Mouse (Mus musculus) embryonic facial prominence, embryonic 14.5 days (tissue): ENCODE results near the gene Uhrf1bp1. TPM values are rescaled to one million over a fixed set of nuclear protein-coding genes. Genes with fewer than 3 reads are reported as not detected.

Source experiments
- ATAC-seq: fragments of 200-750 bp; cut with Nextera tagmentation; 2 replicates; pipeline ENCODE4 v1.8.0; 2017; ENCODE audit warnings: low read depth, moderate number of reproducible peaks, moderate TSS enrichment
- DNase-seq: peaks from one replicate; pipeline ENCODE4 v3.0.0-alpha.2; 2015; ENCODE audit warnings: low spot score
- H3K27ac ChIP-seq: fragments of 300-500 bp; sonication (generic); replicated peaks from 2 replicates; pipeline ENCODE4 v1.5.1; 2014; ENCODE audit warnings: low read depth, mild to moderate bottlenecking, low read length, moderate library complexity
- H3K27me3 ChIP-seq: fragments of 300-500 bp; sonication (generic); replicated peaks from 2 replicates; pipeline ENCODE4 v1.6.1; 2014; ENCODE audit warnings: low read length; ENCODE audit not compliant: control insufficient read depth, insufficient read depth
- H3K36me3 ChIP-seq: fragments of 300-500 bp; sonication (generic); 2 replicates; pipeline ENCODE4 v1.6.1; 2014; ENCODE audit warnings: low read length, mixed read lengths; ENCODE audit not compliant: control insufficient read depth, insufficient read depth
- H3K4me1 ChIP-seq: fragments of 300-500 bp; sonication (generic); 2 replicates; pipeline ENCODE4 v1.6.1; 2014; ENCODE audit warnings: antibody characterized with exemption, low read length; ENCODE audit not compliant: control insufficient read depth, insufficient read depth
- H3K4me2 ChIP-seq: fragments of 300-500 bp; sonication (generic); 2 replicates; pipeline ENCODE4 v1.6.1; 2014; ENCODE audit warnings: low read depth, mild to moderate bottlenecking, low read length, moderate library complexity, mixed read lengths
- H3K4me3 ChIP-seq: fragments of 300-500 bp; sonication (generic); 2 replicates; pipeline ENCODE4 v1.5.1; 2014; ENCODE audit warnings: low read depth, mild to moderate bottlenecking, low read length
- H3K9ac ChIP-seq: fragments of 300-500 bp; sonication (generic); 2 replicates; pipeline ENCODE4 v1.6.1; 2014; ENCODE audit warnings: low read depth, mild to moderate bottlenecking, low read length, moderate library complexity, mixed read lengths
- H3K9me3 ChIP-seq: fragments of 300-500 bp; sonication (generic); 2 replicates; pipeline ENCODE4 v1.6.1; 2016; ENCODE audit warnings: low read length; ENCODE audit not compliant: control insufficient read depth
- WGBS: fragments of 180-500 bp; shearing (Covaris S2); extraction: QIAGEN DNeasy Blood & Tissue Kit; methylation state at CpG from one replicate; pipeline ENCODE4 v1.1.7; 2014; 5-methylcytosine and 5-hydroxymethylcytosine counted together
- polyA plus RNA-seq: library from polyadenylated mRNA; unstranded; fragments of >200 nt; fragmentation: Nextera tagmentation; extraction: Ambion mirVana; gene quantifications from 2 replicates; pipeline ENCODE4 v1.2.1, GENCODE M21; 2014

Gene Uhrf1bp1
- polyA plus RNA-seq, 1 experiment from 2014 or later = 5.9 TPM

DNA sequence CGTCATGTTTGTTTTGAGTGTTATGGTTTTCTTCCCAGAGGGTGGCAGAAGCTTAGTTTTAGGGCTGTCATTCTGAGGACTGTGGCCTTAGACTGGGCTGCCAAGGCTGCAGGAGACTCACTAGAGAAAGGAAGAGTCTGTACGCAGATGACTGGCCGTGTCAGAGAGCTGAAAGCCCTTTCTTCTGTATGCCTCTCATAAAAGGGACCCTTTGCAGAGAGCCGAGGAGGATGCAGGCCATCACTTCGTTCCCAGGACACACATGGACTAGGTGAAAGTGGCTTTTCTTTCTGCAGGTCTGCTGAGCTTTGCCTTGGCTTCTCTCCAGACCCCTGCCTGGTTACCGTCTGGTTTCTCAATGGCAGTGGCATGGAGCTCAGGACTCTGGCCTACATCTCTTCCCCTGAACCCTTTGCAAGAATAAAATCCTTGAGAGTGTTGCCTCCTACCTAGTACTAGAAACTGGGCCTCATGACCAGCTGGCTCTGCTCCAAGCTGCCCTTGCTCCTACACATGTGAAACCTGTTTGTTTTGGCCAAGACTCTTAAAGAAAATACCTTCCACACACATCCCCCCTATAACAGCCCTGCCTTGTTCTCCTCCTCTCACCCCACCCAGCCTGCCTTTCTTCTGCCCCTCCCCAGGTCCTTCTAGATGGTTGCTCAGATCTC, 89.4 kb downstream of the Uhrf1bp1 start:
- Histone ChIP-seq H3K27ac (peak overlapping the region; percentile 77), H3K4me1 (peaks cover 15% of the 10 kb centered on the region), H3K9me3 (no peaks in the 10 kb centered on the region), H3K27me3 (no peaks in the 10 kb centered on the region), H3K4me2 (no peak overlapping the region), H3K4me3 (no peak overlapping the region), H3K36me3 (no peaks in the 10 kb centered on the region), H3K9ac (no peak overlapping the region)
- ATAC-seq (peak; percentile 83), DNase-seq (peak; percentile 93)
- WGBS = 45% methylated on average over 6 of the region's 6 CpGs

DNA sequence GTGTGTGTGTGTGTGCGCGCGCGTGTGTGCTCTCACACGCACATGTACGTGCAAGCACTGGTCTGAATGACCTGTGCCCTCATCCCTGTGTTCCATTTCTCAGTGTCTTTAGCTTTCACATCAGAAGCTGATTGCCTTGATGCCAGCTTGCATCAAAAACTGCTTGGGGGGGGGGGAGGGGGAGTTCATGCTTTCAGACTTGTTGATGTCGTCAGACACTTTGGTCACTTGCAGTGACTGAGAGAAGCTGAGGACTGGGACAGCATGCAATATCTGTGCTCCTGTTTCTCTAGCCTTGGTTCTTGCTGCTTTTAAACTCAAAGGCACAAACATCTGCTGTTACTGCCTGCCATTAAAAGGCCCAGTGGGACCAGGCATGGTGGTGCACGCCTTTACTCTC, 90.1 kb downstream of the Uhrf1bp1 start:
- no peaks in the 10 kb centered on the region for H3K36me3 ChIP-seq
- H3K4me3 ChIP-seq = no peak overlapping the region
- H3K9ac ChIP-seq = no peak overlapping the region
- peaks cover 15% of the 10 kb centered on the region for H3K4me1 ChIP-seq
- no peak for ATAC-seq
- H3K27me3 ChIP-seq = no peaks in the 10 kb centered on the region
- WGBS = 70% methylated on average over 8 of the region's 8 CpGs
- peak overlapping the region; percentile 77 for H3K27ac ChIP-seq
- no peaks in the 10 kb centered on the region for H3K9me3 ChIP-seq
- no peak for DNase-seq
- H3K4me2 ChIP-seq = no peak overlapping the region

DNA sequence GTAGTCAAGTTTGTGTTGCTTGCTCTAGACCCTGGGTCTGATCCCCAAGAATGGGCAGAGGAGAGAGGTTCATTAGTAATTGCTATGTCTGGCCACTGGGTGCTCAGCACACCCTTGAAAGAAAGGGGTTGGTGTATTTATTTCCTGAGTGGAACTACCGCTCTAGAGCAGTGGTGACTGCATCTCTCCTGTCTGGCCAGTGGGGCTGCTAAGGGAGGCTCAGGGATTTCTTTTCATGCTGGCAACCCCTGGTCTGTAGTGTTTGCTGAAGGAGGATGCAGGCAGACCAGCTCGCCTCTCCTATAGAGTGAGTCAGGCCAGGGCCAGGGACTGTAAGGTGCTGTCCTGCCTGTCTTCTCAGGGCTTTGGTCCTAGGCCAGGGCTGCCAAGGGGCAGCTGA, 90.9 kb downstream of the Uhrf1bp1 start:
- no peak overlapping the region for H3K4me2 ChIP-seq
- H3K4me1 ChIP-seq = peaks cover 15% of the 10 kb centered on the region
- DNase-seq (no peak), ATAC-seq (no peak)
- peak overlapping the region; percentile 77 for H3K27ac ChIP-seq
- no peaks in the 10 kb centered on the region for H3K27me3 ChIP-seq
- H3K9ac ChIP-seq = no peak overlapping the region
- H3K36me3 ChIP-seq = no peaks in the 10 kb centered on the region
- 76% methylated on average over 2 of the region's 2 CpGs for WGBS
- no peaks in the 10 kb centered on the region for H3K9me3 ChIP-seq
- H3K4me3 ChIP-seq = no peak overlapping the region

Other genes starting within 250 kb of the Uhrf1bp1 start
- 37.4 and 38.1 TPM in 2 replicates for gene Nudt3, start 232.9 kb upstream of the Uhrf1bp1 start, polyA plus RNA-seq
- gene RPS10-NUDT3, start 221.2 kb upstream of the Uhrf1bp1 start, polyA plus RNA-seq = not detected in 2 replicates
- gene Rps10, start 219.8 kb upstream of the Uhrf1bp1 start, polyA plus RNA-seq = 1,119 and 1,122 TPM in 2 replicates
- 4.4 and 6.1 TPM in 2 replicates for gene Pacsin1, start 200.9 kb upstream of the Uhrf1bp1 start, polyA plus RNA-seq
- 0.26 and 1.6 TPM in 2 replicates for gene Spdef, start 127.5 kb upstream of the Uhrf1bp1 start, polyA plus RNA-seq
- 18.8 and 19.0 TPM in 2 replicates for gene D17Wsu92e, start 35.8 kb upstream of the Uhrf1bp1 start, polyA plus RNA-seq
- 272 and 274 TPM in 2 replicates for gene Snrpc, start 18.3 kb upstream of the Uhrf1bp1 start, polyA plus RNA-seq
- gene Anks1, start 52.9 kb downstream of the Uhrf1bp1 start, polyA plus RNA-seq = 14.2 and 15.9 TPM in 2 replicates
- gene Taf11, start 53.4 kb downstream of the Uhrf1bp1 start, polyA plus RNA-seq = 56.6 and 57.9 TPM in 2 replicates
- gene Tcp11, start 224.2 kb downstream of the Uhrf1bp1 start, polyA plus RNA-seq = 1.4 and 2.4 TPM in 2 replicates